Mouse (Mus musculus): ENCODE measurements around the gene Ushbp1.

- TF ChIP-seq GATA1 (IDR thresholded peaks at IDR 0.05; ENCODE audit: low read length) (no peak), TAL1 (IDR thresholded peaks at IDR 0.05; ENCODE audit: low read length) (no peak)
Measured at GRCm38 (mm10) chr8:71381971-71382961, 13.3 kb downstream of the Ushbp1 start.

Data from erythroblast, embryonic 14.5 days (primary cell).